Mouse (Mus musculus) C2C12 (cell line): ENCODE data around the gene Cfap97d2.

ENCODE experiments used
- CEBPB ChIP-seq: IDR thresholded peaks from one replicate; pipeline ENCODE4 v1.6.1; 2011; ENCODE audit warnings: low read depth, mild to moderate bottlenecking, control low read depth, moderate library complexity
- CTCF ChIP-seq: IDR thresholded peaks from one replicate; pipeline ENCODE4 v1.5.1; 2011; ENCODE audit not compliant: control insufficient read depth, insufficient read depth, insufficient read length
- FOSL1 ChIP-seq: IDR thresholded peaks from one replicate; pipeline ENCODE4 v1.8.0; 2011; ENCODE audit warnings: mild to moderate bottlenecking, low read length; ENCODE audit not compliant: poor library complexity, insufficient read depth, severe bottlenecking
- MAX ChIP-seq: IDR thresholded peaks from one replicate; pipeline ENCODE4 v1.6.1; 2011; ENCODE audit warnings: mild to moderate bottlenecking, control low read depth
- MYOD1 ChIP-seq: IDR thresholded peaks from one replicate; pipeline ENCODE4 v1.6.1; 2011; ENCODE audit warnings: low read depth; ENCODE audit not compliant: control insufficient read depth, insufficient read length
- MYOG ChIP-seq: IDR thresholded peaks from one replicate; pipeline ENCODE4 v1.6.1; 2011; ENCODE audit not compliant: control insufficient read depth, insufficient read length; ENCODE audit errors: extremely low read depth
- USF1 ChIP-seq: IDR thresholded peaks from one replicate; pipeline ENCODE4 v1.6.1; 2011; ENCODE audit warnings: low read depth, mild to moderate bottlenecking, control low read depth, moderate library complexity

DNA sequence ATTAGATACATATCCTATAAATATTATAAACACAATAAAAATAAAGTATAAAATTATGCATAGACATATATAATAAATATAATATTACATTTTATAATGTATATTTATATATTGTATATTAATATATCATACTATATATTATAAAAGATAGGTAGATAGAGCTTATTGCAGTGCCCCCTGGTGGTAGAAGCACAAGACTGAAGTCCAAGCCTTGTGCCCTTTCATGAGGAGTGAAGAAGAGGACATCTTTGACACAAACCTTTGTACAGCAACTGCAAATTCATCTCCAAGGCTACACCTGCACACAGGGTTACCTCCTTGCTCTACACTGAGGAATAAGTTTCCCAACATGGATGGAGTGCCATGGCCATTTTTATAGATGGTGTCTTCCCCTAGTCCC, 20.0 kb downstream of the Cfap97d2 start:
- no peak for TF ChIP-seq CTCF
- TF ChIP-seq MYOD1: no peak
- no peak for TF ChIP-seq MAX
- TF ChIP-seq USF1: no peak
- TF ChIP-seq MYOG: no peak
- TF ChIP-seq FOSL1: no peak
- TF ChIP-seq CEBPB: no peak
